Mouse (Mus musculus): ENCODE data around the gene Kif5a.
A peak's percentile ranks its signal among the peaks of the same experiment; 100 is the strongest.
"Not testable (repeated sequence)": the region's sequence is repeated elsewhere in the genome, so short reads cannot be mapped to it uniquely, and the experiment has no call there.

Kif5a gene

GRCm38 (mm10) chr10:127194428-127195327 lies 68.5 kb downstream of the Kif5a start:
- peak; percentile 39 for DNase-seq (ENCODE audit: extremely low spot score, low spot score)

GRCm38 (mm10) chr10:127193011-127193410 lies 70.1 kb downstream of the Kif5a start:
- DNase-seq (ENCODE audit: extremely low spot score, low spot score): no peak

- not testable (repeated sequence) for DNase-seq (ENCODE audit: extremely low spot score, low spot score)
These were observed 71.2 kb downstream of the Kif5a start for GRCm38 (mm10) chr10:127192057-127192328.

GRCm38 (mm10) chr10:127191191-127192056 lies 71.7 kb downstream of the Kif5a start:
- no peak for DNase-seq (ENCODE audit: extremely low spot score, low spot score)

- DNase-seq (ENCODE audit: extremely low spot score, low spot score): no peak
These were observed 72.6 kb downstream of the Kif5a start for GRCm38 (mm10) chr10:127190398-127191190.

GRCm38 (mm10) chr10:127189651-127190381 lies 73.3 kb downstream of the Kif5a start, which contains the start of gene Arhgef25:
TSS of gene Arhgef25 (minus strand) at chr10:127190083.
- DNase-seq (ENCODE audit: extremely low spot score, low spot score): peak; percentile 75

- peak; percentile 67 for DNase-seq (ENCODE audit: extremely low spot score, low spot score)
These were observed 74.0 kb downstream of the Kif5a start for GRCm38 (mm10) chr10:127189116-127189650.

GRCm38 (mm10) chr10:127188465-127189115 lies 74.6 kb downstream of the Kif5a start:
- peak; percentile 89 for DNase-seq (ENCODE audit: extremely low spot score, low spot score)

- no peak for DNase-seq (ENCODE audit: extremely low spot score, low spot score)
These were observed 75.1 kb downstream of the Kif5a start for GRCm38 (mm10) chr10:127188079-127188453.

GRCm38 (mm10) chr10:127187371-127188078 lies 75.6 kb downstream of the Kif5a start:
- no peak for DNase-seq (ENCODE audit: extremely low spot score, low spot score)

GRCm38 (mm10) chr10:127186451-127186850 lies 76.7 kb downstream of the Kif5a start:
- DNase-seq (ENCODE audit: extremely low spot score, low spot score): no peak

GRCm38 (mm10) chr10:127185506-127185905 lies 77.6 kb downstream of the Kif5a start:
- no peak for DNase-seq (ENCODE audit: extremely low spot score, low spot score)

- no peak for DNase-seq (ENCODE audit: extremely low spot score, low spot score)
These were observed 78.0 kb downstream of the Kif5a start for GRCm38 (mm10) chr10:127185101-127185500.

GRCm38 (mm10) chr10:127183759-127184158 lies 79.4 kb downstream of the Kif5a start:
- no peak for DNase-seq (ENCODE audit: extremely low spot score, low spot score)

- DNase-seq (ENCODE audit: extremely low spot score, low spot score): no peak
These were observed 80.5 kb downstream of the Kif5a start for GRCm38 (mm10) chr10:127182624-127183023.

- DNase-seq (ENCODE audit: extremely low spot score, low spot score): no peak
These were observed 81.6 kb downstream of the Kif5a start for GRCm38 (mm10) chr10:127181566-127181965.

- no peak for DNase-seq (ENCODE audit: extremely low spot score, low spot score)
These were observed 82.5 kb downstream of the Kif5a start for GRCm38 (mm10) chr10:127180695-127181047.

GRCm38 (mm10) chr10:127179871-127180694 lies 83.1 kb downstream of the Kif5a start, which contains the start of gene Slc26a10:
TSS of gene Slc26a10 (minus strand) at chr10:127180645.
- no peak for DNase-seq (ENCODE audit: extremely low spot score, low spot score)

All from neural tube, embryonic 10.5 days (tissue).